Mouse (Mus musculus): Measurements from ENCODE around the gene Stk24.

DNA sequence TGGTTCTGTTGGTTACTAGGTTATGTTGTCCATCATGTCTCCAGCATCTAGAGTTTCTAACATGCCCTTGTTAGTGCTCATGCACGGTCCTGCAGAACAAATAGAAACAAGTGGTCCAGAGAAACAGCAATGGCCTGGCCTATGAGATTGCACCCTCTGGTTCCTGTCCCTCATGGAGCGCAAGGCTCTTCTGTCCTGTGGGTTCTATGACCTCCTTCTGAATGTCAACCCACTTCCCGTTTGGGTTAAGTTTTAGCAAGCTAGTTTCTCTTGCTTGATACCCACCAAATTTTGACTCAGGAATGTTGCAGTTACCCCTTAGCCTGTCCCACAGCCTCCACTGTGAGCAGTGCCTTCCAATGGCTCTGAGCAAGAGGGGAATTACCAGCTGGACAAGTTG lies 29.1 kb upstream of the Stk24 start:
- TF ChIP-seq CTCF (IDR thresholded peaks at IDR 0.05; ENCODE audit: low read depth, low read length) (no peak), POLR2A (IDR thresholded peaks at IDR 0.05; ENCODE audit: borderline replicate concordance, low read depth, low read length) (no peak)
